Mouse (Mus musculus): ENCODE measurements around the gene Alpk1.

Alpk1 gene

GRCm38 (mm10) chr3:127743614-127744365 is 36.5 kb downstream of the Alpk1 start:
- DNase-seq (ENCODE audit: low spot score), result no peak

GRCm38 (mm10) chr3:127741473-127741872 is 38.9 kb downstream of the Alpk1 start:
- no peak for DNase-seq (ENCODE audit: low spot score)

GRCm38 (mm10) chr3:127737876-127738275 is 42.5 kb downstream of the Alpk1 start:
- DNase-seq (ENCODE audit: low spot score), result no peak

- no peak for DNase-seq (ENCODE audit: low spot score)
Measured at GRCm38 (mm10) chr3:127735395-127735794, 44.9 kb downstream of the Alpk1 start.

GRCm38 (mm10) chr3:127729513-127730137 is 50.7 kb downstream of the Alpk1 start:
- DNase-seq (ENCODE audit: low spot score), result peak; percentile 54

- DNase-seq (ENCODE audit: low spot score), result peak; percentile 93
Measured at GRCm38 (mm10) chr3:127728851-127729512, 51.3 kb downstream of the Alpk1 start.

- DNase-seq (ENCODE audit: low spot score), result peak; percentile 67
Measured at GRCm38 (mm10) chr3:127728046-127728445, 52.3 kb downstream of the Alpk1 start.

- DNase-seq (ENCODE audit: low spot score), result no peak
Measured at GRCm38 (mm10) chr3:127720948-127721347, 59.4 kb downstream of the Alpk1 start.

- no peak for DNase-seq (ENCODE audit: low spot score)
Measured at GRCm38 (mm10) chr3:127720050-127720449, 60.3 kb downstream of the Alpk1 start.

GRCm38 (mm10) chr3:127719601-127720000 is 60.7 kb downstream of the Alpk1 start:
- no peak for DNase-seq (ENCODE audit: low spot score)

GRCm38 (mm10) chr3:127716759-127717158 is 63.6 kb downstream of the Alpk1 start:
- DNase-seq (ENCODE audit: low spot score), result no peak

GRCm38 (mm10) chr3:127713112-127713511 is 67.2 kb downstream of the Alpk1 start:
- no peak for DNase-seq (ENCODE audit: low spot score)

- no peak for DNase-seq (ENCODE audit: low spot score)
Measured at GRCm38 (mm10) chr3:127711536-127711935, 68.8 kb downstream of the Alpk1 start.

- DNase-seq (ENCODE audit: low spot score), result no peak
Measured at GRCm38 (mm10) chr3:127707089-127707485, 73.2 kb downstream of the Alpk1 start.

GRCm38 (mm10) chr3:127706445-127707088 is 73.8 kb downstream of the Alpk1 start:
- no peak for DNase-seq (ENCODE audit: low spot score)

GRCm38 (mm10) chr3:127705515-127706444 is 74.5 kb downstream of the Alpk1 start:
- peak; percentile 83 for DNase-seq (ENCODE audit: low spot score)

- no peak for DNase-seq (ENCODE audit: low spot score)
Measured at GRCm38 (mm10) chr3:127705139-127705514, 75.2 kb downstream of the Alpk1 start.

- DNase-seq (ENCODE audit: low spot score), result no peak
Measured at GRCm38 (mm10) chr3:127701196-127701825, 79.0 kb downstream of the Alpk1 start.

- no peak for DNase-seq (ENCODE audit: low spot score)
Measured at GRCm38 (mm10) chr3:127698636-127699035, 81.7 kb downstream of the Alpk1 start.

- DNase-seq (ENCODE audit: low spot score), result peak; percentile 76
Measured at GRCm38 (mm10) chr3:127696541-127696940, 83.8 kb downstream of the Alpk1 start.
